Mouse (Mus musculus): ENCODE measurements around the gene Rasgef1c.

Rasgef1c gene

GRCm38 (mm10) chr11:49926183-49926582 is 24.5 kb downstream of the Rasgef1c start:
- no peak for DNase-seq

- peak; percentile 73 for DNase-seq
Observed at GRCm38 (mm10) chr11:49927169-49927568, 25.5 kb downstream of the Rasgef1c start.

GRCm38 (mm10) chr11:49927670-49928069 is 26.0 kb downstream of the Rasgef1c start:
- DNase-seq = no peak

- DNase-seq = no peak
Observed at GRCm38 (mm10) chr11:49931037-49931625, 29.5 kb downstream of the Rasgef1c start.

- DNase-seq = no peak
Observed at GRCm38 (mm10) chr11:49931853-49932252, 30.2 kb downstream of the Rasgef1c start.

- no peak for DNase-seq
Observed at GRCm38 (mm10) chr11:49933811-49934210, 32.2 kb downstream of the Rasgef1c start.

GRCm38 (mm10) chr11:49934322-49934721 is 32.7 kb downstream of the Rasgef1c start:
- DNase-seq = peak; percentile 78

GRCm38 (mm10) chr11:49936458-49936857 is 34.8 kb downstream of the Rasgef1c start:
- DNase-seq = peak; percentile 71

GRCm38 (mm10) chr11:49937779-49938178 is 36.1 kb downstream of the Rasgef1c start:
- DNase-seq = peak; percentile 50

- peak; percentile 72 for DNase-seq
Observed at GRCm38 (mm10) chr11:49938258-49939164, 36.9 kb downstream of the Rasgef1c start.

- no peak for DNase-seq
Observed at GRCm38 (mm10) chr11:49942841-49943240, 41.2 kb downstream of the Rasgef1c start.

- DNase-seq = no peak
Observed at GRCm38 (mm10) chr11:49943901-49944300, 42.3 kb downstream of the Rasgef1c start.

GRCm38 (mm10) chr11:49945726-49946125 is 44.1 kb downstream of the Rasgef1c start:
- DNase-seq = no peak

- DNase-seq = peak; percentile 46
Observed at GRCm38 (mm10) chr11:49949839-49950238, 48.2 kb downstream of the Rasgef1c start.

- no peak for DNase-seq
Observed at GRCm38 (mm10) chr11:49953616-49954015, 52.0 kb downstream of the Rasgef1c start.

- DNase-seq = peak; percentile 83
Observed at GRCm38 (mm10) chr11:49955577-49956261, 54.1 kb downstream of the Rasgef1c start.

- no peak for DNase-seq
Observed at GRCm38 (mm10) chr11:49958017-49958416, 56.4 kb downstream of the Rasgef1c start.

GRCm38 (mm10) chr11:49961098-49961740 is 59.6 kb downstream of the Rasgef1c start:
- DNase-seq = peak; percentile 44

GRCm38 (mm10) chr11:49965320-49965719 is 63.7 kb downstream of the Rasgef1c start:
- DNase-seq = no peak

GRCm38 (mm10) chr11:49969692-49970091 is 68.1 kb downstream of the Rasgef1c start:
- no peak for DNase-seq

GRCm38 (mm10) chr11:49973657-49974340 is 72.2 kb downstream of the Rasgef1c start:
- no peak for DNase-seq

- no peak for DNase-seq
Observed at GRCm38 (mm10) chr11:49974675-49975074, 73.0 kb downstream of the Rasgef1c start.
